Mouse (Mus musculus): ENCODE results near the gene Prkar1a. TPM values are rescaled to one million over a fixed set of nuclear protein-coding genes. Genes with fewer than 3 reads are reported as not detected.
A peak's percentile ranks its signal among the peaks of the same experiment; 100 is the strongest.

Prkar1a gene
- total and polyA plus RNA-seq, 2 experiments, result 47.2 to 59.9 TPM

DNA sequence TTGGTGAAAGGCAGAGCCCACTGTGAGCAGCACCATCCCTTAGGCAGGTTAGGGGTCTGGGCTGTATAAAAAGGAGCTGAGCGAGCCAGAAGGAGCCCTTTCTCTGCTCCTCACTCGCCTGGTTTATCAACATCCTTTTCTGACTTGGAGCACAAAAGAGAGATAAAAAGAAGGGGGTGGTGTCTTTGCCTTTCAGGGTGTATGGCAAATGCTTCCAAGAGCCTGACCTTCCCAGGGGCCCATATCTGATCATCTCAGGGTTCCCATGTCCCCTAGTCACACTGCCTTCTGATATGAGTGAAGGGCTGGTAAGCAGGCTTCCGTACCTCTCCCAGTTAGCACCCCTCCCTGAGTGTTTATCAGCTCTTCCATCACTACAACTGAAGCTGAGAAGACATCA lies 21.1 kb upstream of the Prkar1a start:
- Histone ChIP-seq H3K9ac (ENCODE audit: low read depth, low read length) (no peak overlapping the region), H3K4me3 (ENCODE audit: insufficient read depth, low read depth, low read length) (no peak overlapping the region), H3K4me1 (ENCODE audit: control insufficient read depth, insufficient read depth, low read length) (no peaks in the 10 kb centered on the region), H3K27ac (replicated peaks; ENCODE audit: insufficient read depth, low read depth, low read length) (no peak overlapping the region), H3K79me2 (ENCODE audit: control insufficient read depth, insufficient read depth, low read length) (no peaks in the 10 kb centered on the region), H3K36me3 (ENCODE audit: control insufficient read depth, insufficient read depth, low read length) (no peaks in the 10 kb centered on the region), H3K27me3 (ENCODE audit: control insufficient read depth, insufficient read depth, low read length) (no peaks in the 10 kb centered on the region)
- WGBS, result 81% methylated on average over 3 of the region's 3 CpGs
- no peak for DNase-seq (ENCODE audit: extremely low read depth, low read depth, low spot score)
- TF ChIP-seq CTCF (IDR thresholded peaks at IDR 0.05; ENCODE audit: low read depth, low read length) (no peak), POLR2A (IDR thresholded peaks at IDR 0.05; ENCODE audit: extremely low read depth, insufficient read depth, low read length) (no peak)

GRCm38 (mm10) chr11:109629021-109629521 lies 20.1 kb upstream of the Prkar1a start:
- 82% methylated on average over 10 of the region's 10 CpGs for WGBS
- no peaks in the 10 kb centered on the region for H3K36me3 ChIP-seq (ENCODE audit: control insufficient read depth, insufficient read depth, low read length)

DNA sequence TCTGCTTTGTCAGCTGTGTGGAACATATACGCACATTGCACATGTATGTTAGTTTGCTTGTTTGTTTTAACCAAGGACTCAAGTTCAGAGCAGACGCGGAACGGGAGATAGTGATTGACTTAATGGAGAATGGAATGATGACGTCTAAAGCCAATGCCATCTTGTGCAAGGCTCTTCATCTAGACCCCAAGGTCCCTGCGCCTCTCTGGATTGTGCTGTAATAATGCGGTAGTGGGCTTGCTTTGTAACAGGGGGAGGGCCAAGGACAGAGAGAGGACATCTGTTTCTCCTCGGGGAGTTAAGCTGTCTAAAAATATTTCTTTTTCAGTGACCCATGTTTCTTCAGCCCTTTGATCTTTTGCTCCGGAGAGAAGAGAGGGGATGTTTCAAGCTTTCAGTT lies 14.3 kb upstream of the Prkar1a start:
- Histone ChIP-seq H3K4me3 (ENCODE audit: insufficient read depth, low read depth, low read length) (no peak overlapping the region), H3K4me1 (ENCODE audit: control insufficient read depth, insufficient read depth, low read length) (no peaks in the 10 kb centered on the region), H3K27ac (replicated peaks; ENCODE audit: insufficient read depth, low read depth, low read length) (no peak overlapping the region), H3K9ac (ENCODE audit: low read depth, low read length) (no peak overlapping the region), H3K79me2 (ENCODE audit: control insufficient read depth, insufficient read depth, low read length) (no peaks in the 10 kb centered on the region), H3K27me3 (ENCODE audit: control insufficient read depth, insufficient read depth, low read length) (no peaks in the 10 kb centered on the region), H3K36me3 (ENCODE audit: control insufficient read depth, insufficient read depth, low read length) (no peaks in the 10 kb centered on the region)
- DNase-seq (ENCODE audit: extremely low read depth, low read depth, low spot score), result no peak
- no peak for TF ChIP-seq POLR2A (IDR thresholded peaks at IDR 0.05; ENCODE audit: extremely low read depth, insufficient read depth, low read length)
- no peak for TF ChIP-seq CTCF (IDR thresholded peaks at IDR 0.05; ENCODE audit: low read depth, low read length)
- 81% methylated on average over 9 of the region's 9 CpGs for WGBS

More at GRCm38 (mm10) chr11:109629021-109629521, 20.1 kb upstream of the Prkar1a start:
- Histone ChIP-seq H3K9ac (ENCODE audit: low read depth, low read length) (no peak overlapping the region), H3K79me2 (ENCODE audit: control insufficient read depth, insufficient read depth, low read length) (no peaks in the 10 kb centered on the region), H3K27me3 (ENCODE audit: control insufficient read depth, insufficient read depth, low read length) (no peaks in the 10 kb centered on the region), H3K4me1 (ENCODE audit: control insufficient read depth, insufficient read depth, low read length) (no peaks in the 10 kb centered on the region), H3K27ac (replicated peaks; ENCODE audit: insufficient read depth, low read depth, low read length) (no peak overlapping the region), H3K4me3 (ENCODE audit: insufficient read depth, low read depth, low read length) (no peak overlapping the region)
- no peak for DNase-seq (ENCODE audit: extremely low read depth, low read depth, low spot score)
- TF ChIP-seq CTCF (IDR thresholded peaks at IDR 0.05; ENCODE audit: low read depth, low read length), result no peak
- TF ChIP-seq POLR2A (IDR thresholded peaks at IDR 0.05; ENCODE audit: extremely low read depth, insufficient read depth, low read length), result no peak

DNA sequence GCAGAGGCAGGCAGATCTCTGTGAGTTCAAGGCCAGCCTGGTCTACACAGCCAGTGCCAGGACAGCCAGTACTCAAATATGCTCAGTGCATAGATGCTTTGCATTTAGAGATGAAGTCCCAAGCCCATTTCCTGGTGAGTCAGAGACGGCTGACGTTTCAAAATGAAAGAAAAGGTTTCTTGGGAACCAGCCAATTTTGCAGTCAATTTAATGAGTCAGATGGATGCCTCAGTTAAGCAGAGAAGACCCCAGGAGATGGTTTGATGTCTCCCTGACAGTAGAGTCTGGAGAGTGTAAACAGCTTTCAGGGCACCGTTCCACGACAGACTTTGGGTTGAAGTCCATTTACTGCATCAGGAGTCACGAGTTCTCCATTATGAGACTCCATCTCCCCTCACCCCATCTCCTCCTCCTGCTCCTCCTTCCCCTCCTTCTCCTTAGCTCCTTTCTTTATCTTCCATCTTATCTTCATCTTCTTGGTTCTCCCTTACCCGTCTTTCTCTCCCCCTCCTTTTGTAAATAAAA lies 13.3 kb upstream of the Prkar1a start:
- Histone ChIP-seq H3K36me3 (ENCODE audit: control insufficient read depth, insufficient read depth, low read length) (no peaks in the 10 kb centered on the region), H3K9ac (ENCODE audit: low read depth, low read length) (no peak overlapping the region), H3K4me3 (ENCODE audit: insufficient read depth, low read depth, low read length) (no peak overlapping the region), H3K27ac (replicated peaks; ENCODE audit: insufficient read depth, low read depth, low read length) (no peak overlapping the region), H3K27me3 (ENCODE audit: control insufficient read depth, insufficient read depth, low read length) (no peaks in the 10 kb centered on the region), H3K4me1 (ENCODE audit: control insufficient read depth, insufficient read depth, low read length) (no peaks in the 10 kb centered on the region), H3K79me2 (ENCODE audit: control insufficient read depth, insufficient read depth, low read length) (no peaks in the 10 kb centered on the region)
- 31% methylated on average over 6 of the region's 6 CpGs for WGBS
- TF ChIP-seq CTCF (IDR thresholded peaks at IDR 0.05; ENCODE audit: low read depth, low read length), result no peak
- TF ChIP-seq POLR2A (IDR thresholded peaks at IDR 0.05; ENCODE audit: extremely low read depth, insufficient read depth, low read length), result no peak
- DNase-seq (ENCODE audit: extremely low read depth, low read depth, low spot score), result no peak

GRCm38 (mm10) chr11:109641498-109642222 lies 7.5 kb upstream of the Prkar1a start:
- Histone ChIP-seq H3K27ac (replicated peaks; ENCODE audit: insufficient read depth, low read depth, low read length) (peak overlapping the region; percentile 64), H3K4me3 (ENCODE audit: insufficient read depth, low read depth, low read length) (no peak overlapping the region), H3K79me2 (ENCODE audit: control insufficient read depth, insufficient read depth, low read length) (no peaks in the 10 kb centered on the region), H3K27me3 (ENCODE audit: control insufficient read depth, insufficient read depth, low read length) (no peaks in the 10 kb centered on the region), H3K36me3 (ENCODE audit: control insufficient read depth, insufficient read depth, low read length) (no peaks in the 10 kb centered on the region), H3K9ac (ENCODE audit: low read depth, low read length) (no peak overlapping the region), H3K4me1 (ENCODE audit: control insufficient read depth, insufficient read depth, low read length) (peaks cover 9% of the 10 kb centered on the region)
- no peak for TF ChIP-seq CTCF (IDR thresholded peaks at IDR 0.05; ENCODE audit: low read depth, low read length)
- no peak for TF ChIP-seq POLR2A (IDR thresholded peaks at IDR 0.05; ENCODE audit: extremely low read depth, insufficient read depth, low read length)
- peak; percentile 72 for DNase-seq (ENCODE audit: extremely low read depth, low read depth, low spot score)
- WGBS, result 35% methylated on average over 5 of the region's 5 CpGs

DNA sequence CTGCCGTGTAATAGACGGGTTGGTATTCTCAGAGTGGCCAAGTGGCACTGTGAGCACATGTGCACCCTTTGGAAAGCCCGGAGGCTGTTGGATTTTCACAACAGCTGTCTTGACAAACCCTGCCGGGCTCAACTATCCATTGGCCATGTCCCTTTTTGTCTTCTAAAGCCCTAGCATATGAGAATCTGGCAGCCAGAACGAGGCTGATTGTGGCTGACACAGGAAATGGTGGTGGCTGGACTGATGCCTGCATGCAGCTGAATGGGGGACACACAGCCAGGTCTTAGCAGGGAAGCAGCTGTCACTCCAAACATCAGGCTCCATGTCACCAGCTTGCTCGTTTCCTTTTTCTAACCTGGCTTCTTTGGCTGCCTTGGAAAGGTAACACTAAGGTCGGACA lies 695 bp upstream of the Prkar1a start:
- Histone ChIP-seq H3K4me3 (ENCODE audit: insufficient read depth, low read depth, low read length) (no peak overlapping the region), H3K9ac (ENCODE audit: low read depth, low read length) (no peak overlapping the region), H3K4me1 (ENCODE audit: control insufficient read depth, insufficient read depth, low read length) (peaks cover 16% of the 10 kb centered on the region), H3K36me3 (ENCODE audit: control insufficient read depth, insufficient read depth, low read length) (no peaks in the 10 kb centered on the region), H3K27me3 (ENCODE audit: control insufficient read depth, insufficient read depth, low read length) (no peaks in the 10 kb centered on the region), H3K79me2 (ENCODE audit: control insufficient read depth, insufficient read depth, low read length) (peaks cover 20% of the 10 kb centered on the region), H3K27ac (replicated peaks; ENCODE audit: insufficient read depth, low read depth, low read length) (peak overlapping the region; percentile 18; the same call in 1 of the 2 replicates)
- WGBS, result 54% methylated on average over 7 of the region's 7 CpGs
- TF ChIP-seq CTCF (IDR thresholded peaks at IDR 0.05; ENCODE audit: low read depth, low read length) (no peak), POLR2A (IDR thresholded peaks at IDR 0.05; ENCODE audit: extremely low read depth, insufficient read depth, low read length) (no peak)
- DNase-seq (ENCODE audit: extremely low read depth, low read depth, low spot score), result no peak
